Mouse (Mus musculus): ENCODE data around the gene Ormdl2. TPM values are rescaled to one million over a fixed set of nuclear protein-coding genes. Genes with fewer than 3 reads are reported as not detected.
"Not testable (repeated sequence)": the region's sequence is repeated elsewhere in the genome, so short reads cannot be mapped to it uniquely, and the experiment has no call there.

Gene Ormdl2
- polyA plus RNA-seq, 1 experiment from 2014 or later, result 21.2 TPM

GRCm38 (mm10) chr10:128843260-128843659 is 21.8 kb upstream of the Ormdl2 start:
- no peak overlapping the region for H3K9ac ChIP-seq (replicated peaks; ENCODE audit: low read depth, low read length)
- H3K4me3 ChIP-seq (ENCODE audit: low read depth, low read length), result no peak overlapping the region
- H3K4me2 ChIP-seq (ENCODE audit: low read depth, low read length), result no peak overlapping the region
- 92% methylated on average over 5 of the region's 5 CpGs for WGBS
- no peaks in the 10 kb centered on the region for H3K27me3 ChIP-seq (ENCODE audit: control insufficient read depth, insufficient read depth, low read length)
- H3K4me1 ChIP-seq (ENCODE audit: control insufficient read depth, insufficient read depth, low read length), result no peaks in the 10 kb centered on the region
- no peak overlapping the region for H3K27ac ChIP-seq (ENCODE audit: low read depth, low read length)
- no peaks in the 10 kb centered on the region for H3K9me3 ChIP-seq (ENCODE audit: control insufficient read depth, low read length)
- peaks cover 22% of the 10 kb centered on the region for H3K36me3 ChIP-seq (ENCODE audit: control insufficient read depth, insufficient read depth, low read length)
- no peak for ATAC-seq (ENCODE audit: low read depth)

GRCm38 (mm10) chr10:128840612-128841011 is 19.2 kb upstream of the Ormdl2 start:
- Histone ChIP-seq H3K4me2 (ENCODE audit: low read depth, low read length) (no peak overlapping the region), H3K27ac (ENCODE audit: low read depth, low read length) (no peak overlapping the region), H3K9ac (replicated peaks; ENCODE audit: low read depth, low read length) (no peak overlapping the region), H3K4me3 (ENCODE audit: low read depth, low read length) (no peak overlapping the region), H3K9me3 (ENCODE audit: control insufficient read depth, low read length) (no peaks in the 10 kb centered on the region), H3K27me3 (ENCODE audit: control insufficient read depth, insufficient read depth, low read length) (no peaks in the 10 kb centered on the region), H3K36me3 (ENCODE audit: control insufficient read depth, insufficient read depth, low read length) (peaks cover 19% of the 10 kb centered on the region; the same call in 1 of the 2 replicates), H3K4me1 (ENCODE audit: control insufficient read depth, insufficient read depth, low read length) (no peaks in the 10 kb centered on the region)
- no peak for ATAC-seq (ENCODE audit: low read depth)

- no peak overlapping the region for H3K4me3 ChIP-seq (ENCODE audit: low read depth, low read length)
- no peak overlapping the region for H3K4me2 ChIP-seq (ENCODE audit: low read depth, low read length)
- no peak for ATAC-seq (ENCODE audit: low read depth)
- H3K36me3 ChIP-seq (ENCODE audit: control insufficient read depth, insufficient read depth, low read length), result peaks cover 21% of the 10 kb centered on the region
- no peaks in the 10 kb centered on the region for H3K4me1 ChIP-seq (ENCODE audit: control insufficient read depth, insufficient read depth, low read length)
- H3K9ac ChIP-seq (replicated peaks; ENCODE audit: low read depth, low read length), result no peak overlapping the region
- H3K27ac ChIP-seq (ENCODE audit: low read depth, low read length), result no peak overlapping the region
- no peaks in the 10 kb centered on the region for H3K9me3 ChIP-seq (ENCODE audit: control insufficient read depth, low read length)
- H3K27me3 ChIP-seq (ENCODE audit: control insufficient read depth, insufficient read depth, low read length), result no peaks in the 10 kb centered on the region
Observed at GRCm38 (mm10) chr10:128839434-128839833, 18.0 kb upstream of the Ormdl2 start.

GRCm38 (mm10) chr10:128837400-128837799 is 16.0 kb upstream of the Ormdl2 start:
- Histone ChIP-seq H3K27me3 (ENCODE audit: control insufficient read depth, insufficient read depth, low read length) (no peaks in the 10 kb centered on the region), H3K4me1 (ENCODE audit: control insufficient read depth, insufficient read depth, low read length) (no peaks in the 10 kb centered on the region), H3K9ac (replicated peaks; ENCODE audit: low read depth, low read length) (no peak overlapping the region), H3K4me2 (ENCODE audit: low read depth, low read length) (no peak overlapping the region), H3K4me3 (ENCODE audit: low read depth, low read length) (no peak overlapping the region), H3K27ac (ENCODE audit: low read depth, low read length) (no peak overlapping the region), H3K9me3 (ENCODE audit: control insufficient read depth, low read length) (no peaks in the 10 kb centered on the region), H3K36me3 (ENCODE audit: control insufficient read depth, insufficient read depth, low read length) (peaks cover 25% of the 10 kb centered on the region; the same call in 1 of the 2 replicates)
- ATAC-seq (ENCODE audit: low read depth), result no peak

GRCm38 (mm10) chr10:128823821-128824220 is 2.4 kb upstream of the Ormdl2 start:
- Histone ChIP-seq H3K36me3 (ENCODE audit: control insufficient read depth, insufficient read depth, low read length) (0 out of 2 replicates have a peak, but pooled peaks cover 6% of the 10 kb centered on the region), H3K4me2 (ENCODE audit: low read depth, low read length) (no peak overlapping the region), H3K4me3 (ENCODE audit: low read depth, low read length) (no peak overlapping the region), H3K9ac (replicated peaks; ENCODE audit: low read depth, low read length) (no peak overlapping the region), H3K27ac (ENCODE audit: low read depth, low read length) (no peak overlapping the region), H3K4me1 (ENCODE audit: control insufficient read depth, insufficient read depth, low read length) (peaks cover 6% of the 10 kb centered on the region; the same call in 1 of the 2 replicates), H3K27me3 (ENCODE audit: control insufficient read depth, insufficient read depth, low read length) (no peaks in the 10 kb centered on the region), H3K9me3 (ENCODE audit: control insufficient read depth, low read length) (no peaks in the 10 kb centered on the region)
- WGBS, result 97% methylated on average over 9 of the region's 9 CpGs
- ATAC-seq (ENCODE audit: low read depth), result no peak

- H3K9me3 ChIP-seq (ENCODE audit: control insufficient read depth, low read length); H3K4me3 ChIP-seq (ENCODE audit: low read depth, low read length); H3K27ac ChIP-seq (ENCODE audit: low read depth, low read length); H3K36me3 ChIP-seq (ENCODE audit: control insufficient read depth, insufficient read depth, low read length); H3K9ac ChIP-seq (replicated peaks; ENCODE audit: low read depth, low read length); H3K27me3 ChIP-seq (ENCODE audit: control insufficient read depth, insufficient read depth, low read length); H3K4me1 ChIP-seq (ENCODE audit: control insufficient read depth, insufficient read depth, low read length); ATAC-seq (ENCODE audit: low read depth): not testable (repeated sequence)
- peak overlapping the region; percentile 75; the same call in 1 of the 2 replicates for H3K4me2 ChIP-seq (ENCODE audit: low read depth, low read length)
- whole genome bisulfite sequencing, result 83% methylated on average over 4 of the region's 4 CpGs
Observed at GRCm38 (mm10) chr10:128823087-128823486, 1.6 kb upstream of the Ormdl2 start.

GRCm38 (mm10) chr10:128822135-128822534 is 690 bp upstream of the Ormdl2 start:
- H3K4me1 ChIP-seq (ENCODE audit: control insufficient read depth, insufficient read depth, low read length), result peaks cover 6% of the 10 kb centered on the region; the same call in 1 of the 2 replicates
- no peak; the same call in 1 of the 2 replicates for ATAC-seq (ENCODE audit: low read depth)

GRCm38 (mm10) chr10:128820217-128820616 is 1.2 kb downstream of the Ormdl2 start:
- H3K36me3 ChIP-seq (ENCODE audit: control insufficient read depth, insufficient read depth, low read length), result peaks cover 35% of the 10 kb centered on the region
- H3K9ac ChIP-seq (replicated peaks; ENCODE audit: low read depth, low read length), result no peak overlapping the region
- H3K27ac ChIP-seq (ENCODE audit: low read depth, low read length), result no peak overlapping the region
- no peaks in the 10 kb centered on the region for H3K9me3 ChIP-seq (ENCODE audit: control insufficient read depth, low read length)
- no peak overlapping the region for H3K4me2 ChIP-seq (ENCODE audit: low read depth, low read length)
- ATAC-seq (ENCODE audit: low read depth), result no peak
- H3K4me3 ChIP-seq (ENCODE audit: low read depth, low read length), result no peak overlapping the region
- 89% methylated on average over 4 of the region's 4 CpGs for whole genome bisulfite sequencing
- H3K4me1 ChIP-seq (ENCODE audit: control insufficient read depth, insufficient read depth, low read length), result peaks cover 6% of the 10 kb centered on the region; the same call in 1 of the 2 replicates
- no peaks in the 10 kb centered on the region for H3K27me3 ChIP-seq (ENCODE audit: control insufficient read depth, insufficient read depth, low read length)

More at GRCm38 (mm10) chr10:128822135-128822534, 690 bp upstream of the Ormdl2 start:
- Histone ChIP-seq H3K9me3 (ENCODE audit: control insufficient read depth, low read length) (no peaks in the 10 kb centered on the region), H3K36me3 (ENCODE audit: control insufficient read depth, insufficient read depth, low read length) (peaks cover 19% of the 10 kb centered on the region), H3K27ac (ENCODE audit: low read depth, low read length) (peak overlapping the region; percentile 16; the same call in 1 of the 2 replicates), H3K9ac (replicated peaks; ENCODE audit: low read depth, low read length) (peak overlapping the region; percentile 72), H3K4me2 (ENCODE audit: low read depth, low read length) (peak overlapping the region; percentile 75), H3K27me3 (ENCODE audit: control insufficient read depth, insufficient read depth, low read length) (no peaks in the 10 kb centered on the region), H3K4me3 (ENCODE audit: low read depth, low read length) (peak overlapping the region; percentile 79)
- 6% methylated on average over 13 of the region's 13 CpGs for WGBS

- Histone ChIP-seq H3K27ac (ENCODE audit: low read depth, low read length) (no peak within 1 kb of the TSS), H3K36me3 (ENCODE audit: control insufficient read depth, insufficient read depth, low read length) (peaks cover 45% of the 10 kb centered on the region), H3K9ac (replicated peaks; ENCODE audit: low read depth, low read length) (no peak within 1 kb of the TSS), H3K4me1 (ENCODE audit: control insufficient read depth, insufficient read depth, low read length) (no peaks in the 10 kb centered on the region), H3K4me2 (ENCODE audit: low read depth, low read length) (no peak within 1 kb of the TSS), H3K9me3 (ENCODE audit: control insufficient read depth, low read length) (no peaks in the 10 kb centered on the region), H3K4me3 (ENCODE audit: low read depth, low read length) (no peak within 1 kb of the TSS), H3K27me3 (ENCODE audit: control insufficient read depth, insufficient read depth, low read length) (no peaks in the 10 kb centered on the region)
- WGBS, result 90% methylated on average over 13 of the region's 13 CpGs
- ATAC-seq (ENCODE audit: low read depth), result no peak
Observed at GRCm38 (mm10) chr10:128817033-128817432, 4.4 kb downstream of the Ormdl2 start, which contains the start of gene Sarnp. TSS of gene Sarnp (plus strand) at chr10:128817333.

All from neural tube, embryonic 14.5 days (tissue).